Mouse (Mus musculus): ENCODE measurements around the gene Apoa4. TPM values are rescaled to one million over a fixed set of nuclear protein-coding genes. Genes with fewer than 3 reads are reported as not detected.

Apoa4 gene
- total and polyA plus RNA-seq, 2 experiments from 2014 or later: 6.6 TPM; not detected in 1

GRCm38 (mm10) chr9:46215338-46216322 lies 24.9 kb upstream of the Apoa4 start:
- Histone ChIP-seq H3K4me3 (ENCODE audit: low read depth, low read length) (no peak overlapping the region), H3K36me3 (replicated peaks; ENCODE audit: control insufficient read depth, insufficient read depth, low read length) (peaks cover 56% of the 10 kb centered on the region), H3K27ac (ENCODE audit: low read depth) (peak overlapping the region; percentile 4; the same call in 1 of the 2 replicates), H3K4me2 (ENCODE audit: low read depth, low read length) (no peak overlapping the region), H3K9me3 (replicated peaks; ENCODE audit: control insufficient read depth, low read length) (no peaks in the 10 kb centered on the region), H3K9ac (replicated peaks; ENCODE audit: low read depth, low read length) (no peak overlapping the region), H3K4me1 (ENCODE audit: control insufficient read depth, insufficient read depth) (peaks cover 15% of the 10 kb centered on the region), H3K27me3 (ENCODE audit: control insufficient read depth, insufficient read depth, low read length) (no peaks in the 10 kb centered on the region)
- DNase-seq (ENCODE audit: low spot score) (no peak), ATAC-seq (ENCODE audit: insufficient read depth, low read depth) (0 out of 2 replicates have a peak, but pooled peaks have one; percentile 31)
- TF ChIP-seq EP300 (IDR thresholded peaks at IDR 0.05; ENCODE audit: low read depth): no peak
- 34% methylated on average over 11 of the region's 11 CpGs for whole genome bisulfite sequencing

GRCm38 (mm10) chr9:46216744-46217470 lies 23.6 kb upstream of the Apoa4 start:
- no peak for TF ChIP-seq CTCF (IDR thresholded peaks at IDR 0.05; ENCODE audit: low read depth)
- TF ChIP-seq EP300 (IDR thresholded peaks at IDR 0.05; ENCODE audit: low read depth): no peak
- WGBS: 92% methylated on average over 13 of the region's 13 CpGs
- Histone ChIP-seq H3K9me3 (replicated peaks; ENCODE audit: control insufficient read depth, low read length) (no peaks in the 10 kb centered on the region), H3K27me3 (ENCODE audit: control insufficient read depth, insufficient read depth, low read length) (no peaks in the 10 kb centered on the region), H3K4me3 (ENCODE audit: low read depth, low read length) (no peak overlapping the region), H3K27ac (ENCODE audit: low read depth) (no peak overlapping the region), H3K9ac (replicated peaks; ENCODE audit: low read depth, low read length) (no peak overlapping the region), H3K36me3 (replicated peaks; ENCODE audit: control insufficient read depth, insufficient read depth, low read length) (peaks cover 56% of the 10 kb centered on the region), H3K4me1 (ENCODE audit: control insufficient read depth, insufficient read depth) (peaks cover 15% of the 10 kb centered on the region), H3K4me2 (ENCODE audit: low read depth, low read length) (no peak overlapping the region)
- DNase-seq (ENCODE audit: low spot score) (no peak), ATAC-seq (ENCODE audit: insufficient read depth, low read depth) (no peak)

DNA sequence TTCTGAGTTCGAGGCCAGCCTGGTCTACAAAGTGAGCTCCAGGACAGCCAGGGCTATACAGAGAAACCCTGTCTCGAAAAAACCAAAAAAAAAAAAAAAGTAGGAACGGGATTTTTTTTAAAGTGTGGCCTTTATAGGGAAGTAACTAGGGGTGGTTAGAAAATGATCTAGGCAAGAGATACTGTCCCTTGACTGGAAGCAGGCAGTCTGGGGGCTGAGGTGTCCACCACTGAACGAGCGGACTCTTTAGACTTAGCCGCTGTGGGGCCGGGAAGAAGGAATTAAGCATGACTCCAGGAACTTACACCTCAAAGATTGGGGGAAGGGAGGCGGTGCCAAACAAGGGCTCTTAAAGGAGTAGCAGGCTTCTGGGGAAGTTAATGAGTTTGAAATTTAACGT lies 22.3 kb upstream of the Apoa4 start:
- Histone ChIP-seq H3K27me3 (ENCODE audit: control insufficient read depth, insufficient read depth, low read length) (no peaks in the 10 kb centered on the region), H3K4me1 (ENCODE audit: control insufficient read depth, insufficient read depth) (peaks cover 15% of the 10 kb centered on the region), H3K4me3 (ENCODE audit: low read depth, low read length) (no peak overlapping the region), H3K27ac (ENCODE audit: low read depth) (no peak overlapping the region), H3K9ac (replicated peaks; ENCODE audit: low read depth, low read length) (no peak overlapping the region), H3K9me3 (replicated peaks; ENCODE audit: control insufficient read depth, low read length) (no peaks in the 10 kb centered on the region), H3K4me2 (ENCODE audit: low read depth, low read length) (no peak overlapping the region), H3K36me3 (replicated peaks; ENCODE audit: control insufficient read depth, insufficient read depth, low read length) (peaks cover 56% of the 10 kb centered on the region)
- DNase-seq (ENCODE audit: low spot score) (no peak), ATAC-seq (ENCODE audit: insufficient read depth, low read depth) (no peak)
- no peak for TF ChIP-seq EP300 (IDR thresholded peaks at IDR 0.05; ENCODE audit: low read depth)
- no peak for TF ChIP-seq CTCF (IDR thresholded peaks at IDR 0.05; ENCODE audit: low read depth)
- 78% methylated on average over 9 of the region's 9 CpGs for WGBS

GRCm38 (mm10) chr9:46223090-46223489 lies 17.4 kb upstream of the Apoa4 start:
- H3K27me3 ChIP-seq (ENCODE audit: control insufficient read depth, insufficient read depth, low read length): no peaks in the 10 kb centered on the region
- TF ChIP-seq CTCF (IDR thresholded peaks at IDR 0.05; ENCODE audit: low read depth) (no peak), EP300 (IDR thresholded peaks at IDR 0.05; ENCODE audit: low read depth) (no peak)
- 74% methylated on average over 6 of the region's 6 CpGs for WGBS
- no peak for DNase-seq (ENCODE audit: low spot score)
- H3K27ac ChIP-seq (ENCODE audit: low read depth): no peak overlapping the region
- no peak overlapping the region for H3K4me2 ChIP-seq (ENCODE audit: low read depth, low read length)
- no peaks in the 10 kb centered on the region for H3K9me3 ChIP-seq (replicated peaks; ENCODE audit: control insufficient read depth, low read length)
- H3K4me3 ChIP-seq (ENCODE audit: low read depth, low read length): no peak overlapping the region
- peaks cover 45% of the 10 kb centered on the region for H3K36me3 ChIP-seq (replicated peaks; ENCODE audit: control insufficient read depth, insufficient read depth, low read length)
- H3K9ac ChIP-seq (replicated peaks; ENCODE audit: low read depth, low read length): no peak overlapping the region
- no peaks in the 10 kb centered on the region for H3K4me1 ChIP-seq (ENCODE audit: control insufficient read depth, insufficient read depth)
- peak; percentile 22; the same call in 1 of the 2 replicates for ATAC-seq (ENCODE audit: insufficient read depth, low read depth)

GRCm38 (mm10) chr9:46224101-46224500 lies 16.4 kb upstream of the Apoa4 start:
- DNase-seq (ENCODE audit: low spot score): no peak
- no peak overlapping the region for H3K9ac ChIP-seq (replicated peaks; ENCODE audit: low read depth, low read length)
- TF ChIP-seq CTCF (IDR thresholded peaks at IDR 0.05; ENCODE audit: low read depth) (no peak), EP300 (IDR thresholded peaks at IDR 0.05; ENCODE audit: low read depth) (no peak)
- no peak overlapping the region for H3K27ac ChIP-seq (ENCODE audit: low read depth)
- no peak overlapping the region for H3K4me2 ChIP-seq (ENCODE audit: low read depth, low read length)
- no peaks in the 10 kb centered on the region for H3K27me3 ChIP-seq (ENCODE audit: control insufficient read depth, insufficient read depth, low read length)
- H3K4me1 ChIP-seq (ENCODE audit: control insufficient read depth, insufficient read depth): no peaks in the 10 kb centered on the region
- H3K36me3 ChIP-seq (replicated peaks; ENCODE audit: control insufficient read depth, insufficient read depth, low read length): peaks cover 44% of the 10 kb centered on the region
- H3K4me3 ChIP-seq (ENCODE audit: low read depth, low read length): no peak overlapping the region
- WGBS: 68% methylated on average over 3 of the region's 3 CpGs
- ATAC-seq (ENCODE audit: insufficient read depth, low read depth): no peak
- no peaks in the 10 kb centered on the region for H3K9me3 ChIP-seq (replicated peaks; ENCODE audit: control insufficient read depth, low read length)

All from heart, postnatal 0 days (tissue).